Mouse (Mus musculus) urinary bladder, postnatal 10 days (tissue): ENCODE measurements around the gene Gm42878.
A peak's percentile ranks its signal among the peaks of the same experiment; 100 is the strongest.
"Not testable (repeated sequence)": the region's sequence is repeated elsewhere in the genome, so short reads cannot be mapped to it uniquely, and the experiment has no call there.

Experiments used
- DNase-seq: peaks from one replicate; pipeline ENCODE4 v3.0.0; 2022; ENCODE audit warnings: low spot score

The Gm42878 gene

DNA sequence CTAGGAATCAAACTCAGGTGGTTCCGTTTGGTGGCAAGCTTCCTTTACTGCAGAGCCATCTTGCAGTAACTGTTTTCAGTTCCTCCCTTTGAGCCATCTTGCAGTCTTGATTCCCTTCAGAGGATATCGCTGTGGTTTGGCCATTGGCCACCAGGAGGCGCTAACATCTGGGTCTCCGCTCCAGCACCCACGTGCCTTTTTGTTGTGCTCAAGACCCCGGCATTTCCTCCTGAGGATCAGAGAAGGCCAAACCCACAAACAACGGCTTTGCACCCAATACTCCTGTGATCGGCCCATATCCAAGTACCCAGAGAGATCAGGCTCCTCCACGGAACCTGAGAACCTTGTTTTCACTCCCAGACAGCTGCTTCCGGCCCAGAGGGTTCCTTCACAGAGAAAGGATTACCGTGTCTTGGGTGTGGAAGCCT lies 19.2 kb upstream of the Gm42878 start:
- peak; percentile 61 for DNase-seq

- no peak for DNase-seq
Measured at GRCm38 (mm10) chr5:121562436-121562835, 17.2 kb upstream of the Gm42878 start.

- no peak for DNase-seq
Measured at GRCm38 (mm10) chr5:121549196-121549595, 3.9 kb upstream of the Gm42878 start.

GRCm38 (mm10) chr5:121547084-121547483 lies 1.8 kb upstream of the Gm42878 start:
- DNase-seq = no peak

- DNase-seq = no peak
Measured at GRCm38 (mm10) chr5:121546530-121546895, 1.2 kb upstream of the Gm42878 start.

DNA sequence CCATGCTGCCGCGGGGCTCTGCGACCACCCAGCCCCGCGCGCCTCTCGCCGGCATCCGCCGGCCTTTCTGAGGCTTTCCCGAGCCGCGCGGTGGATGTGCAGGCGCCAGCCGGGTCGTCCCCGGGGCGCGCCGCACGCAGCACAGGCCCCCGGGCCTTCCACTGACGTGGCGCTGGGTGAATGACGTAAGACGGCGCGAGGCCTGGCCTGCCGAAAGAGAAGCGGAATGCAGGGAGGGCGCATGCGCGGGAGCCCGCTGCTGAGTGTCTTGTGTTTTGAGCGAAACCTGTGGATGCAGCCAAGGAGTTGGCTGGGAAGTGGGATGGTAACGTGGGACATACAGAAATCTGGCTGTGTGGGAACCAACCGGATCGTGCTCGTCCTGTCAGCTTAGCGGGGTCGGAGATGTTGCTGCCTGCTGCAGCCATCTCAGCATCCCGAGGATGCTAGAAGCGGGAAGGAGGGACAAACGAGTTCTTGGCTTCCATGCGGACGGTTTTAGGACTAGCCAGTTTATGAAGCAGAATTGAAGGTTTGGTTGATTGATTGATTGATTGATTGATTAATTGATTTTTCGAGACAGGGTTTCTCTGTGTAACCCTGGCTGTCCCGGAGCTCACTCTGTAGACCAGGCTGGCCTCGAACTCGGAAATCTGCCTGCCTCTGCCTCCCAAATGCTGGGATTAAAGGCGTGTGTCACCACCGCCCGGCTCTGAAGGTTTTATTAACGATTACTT lies 679 bp upstream of the Gm42878 start, which contains the start of gene Mapkapk5:
Mapkapk5 (minus strand) TSS at position 113 of the 737 bp plus-strand sequence.
- peak; percentile 94 for DNase-seq

DNA sequence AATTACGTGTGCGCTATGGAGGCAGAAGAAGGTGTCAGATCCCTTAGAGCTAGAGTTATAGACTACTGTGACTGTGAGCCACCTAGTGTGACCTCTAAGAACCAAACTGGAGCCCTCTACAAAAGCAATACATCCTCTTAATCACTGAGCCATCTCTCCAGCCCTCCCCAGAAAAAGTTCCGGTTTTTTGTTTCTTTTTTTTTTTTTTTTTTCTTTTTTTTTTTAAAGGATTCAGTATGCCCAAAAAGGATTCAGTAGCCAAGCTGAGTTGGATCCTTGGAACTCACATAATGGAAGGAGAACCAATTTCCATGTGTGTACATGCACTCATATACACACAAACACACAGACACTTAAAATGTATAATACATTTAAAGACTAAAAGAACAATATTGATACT lies 1.9 kb downstream of the Gm42878 start:
- DNase-seq = no peak

DNA sequence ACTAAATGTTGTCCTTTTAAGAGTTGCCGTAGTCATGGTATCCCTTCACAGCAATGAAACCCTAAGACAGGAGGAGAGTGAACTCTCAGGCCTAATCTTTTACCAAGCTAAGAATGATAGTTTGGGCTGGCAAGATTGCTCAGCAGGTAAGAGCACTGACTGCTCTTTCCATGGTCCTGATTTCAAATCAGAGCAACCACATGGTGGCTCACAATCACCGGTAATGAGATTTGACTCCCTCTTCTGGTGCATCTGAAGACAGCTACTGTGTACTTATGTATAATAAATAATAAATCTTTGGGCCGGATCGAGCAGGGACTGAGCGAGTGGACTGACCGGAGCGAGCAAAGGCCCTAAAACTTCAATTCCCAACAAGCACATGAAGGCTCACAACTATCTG lies 4.0 kb downstream of the Gm42878 start:
- no peak for DNase-seq

GRCm38 (mm10) chr5:121540066-121540465 lies 5.2 kb downstream of the Gm42878 start:
- no peak for DNase-seq

GRCm38 (mm10) chr5:121537588-121537987 lies 7.7 kb downstream of the Gm42878 start:
- DNase-seq = no peak

DNA sequence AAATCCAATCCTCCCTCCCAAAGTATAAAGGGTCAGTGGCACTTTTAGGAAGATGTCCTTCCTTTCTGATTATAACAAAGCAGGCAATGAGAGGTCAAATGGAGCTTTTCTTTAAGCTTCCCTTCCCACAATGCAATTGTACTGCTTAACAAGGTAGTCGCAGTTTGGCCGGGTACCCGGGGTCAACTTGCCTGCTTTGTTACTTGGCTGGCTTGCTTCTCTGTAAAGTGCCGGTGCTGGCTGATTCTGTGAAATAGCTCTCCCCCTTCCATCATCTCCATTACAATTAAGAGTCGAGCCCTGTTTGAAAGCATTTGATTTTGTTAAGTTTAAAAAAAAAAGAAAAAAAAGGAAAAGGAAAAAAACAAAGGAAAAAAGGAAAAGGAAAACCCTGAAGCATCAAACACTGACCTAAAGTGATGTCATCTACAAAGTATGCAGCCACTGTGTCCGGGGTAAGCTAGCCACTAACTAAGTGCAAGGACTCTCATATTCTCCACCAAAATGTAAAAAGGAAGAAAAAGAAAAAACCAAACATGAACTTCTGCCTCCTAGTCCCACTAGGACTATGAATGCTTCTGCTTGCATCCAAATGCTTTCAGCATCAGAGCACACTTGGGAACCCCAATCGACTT lies 8.2 kb downstream of the Gm42878 start:
- no peak for DNase-seq

DNA sequence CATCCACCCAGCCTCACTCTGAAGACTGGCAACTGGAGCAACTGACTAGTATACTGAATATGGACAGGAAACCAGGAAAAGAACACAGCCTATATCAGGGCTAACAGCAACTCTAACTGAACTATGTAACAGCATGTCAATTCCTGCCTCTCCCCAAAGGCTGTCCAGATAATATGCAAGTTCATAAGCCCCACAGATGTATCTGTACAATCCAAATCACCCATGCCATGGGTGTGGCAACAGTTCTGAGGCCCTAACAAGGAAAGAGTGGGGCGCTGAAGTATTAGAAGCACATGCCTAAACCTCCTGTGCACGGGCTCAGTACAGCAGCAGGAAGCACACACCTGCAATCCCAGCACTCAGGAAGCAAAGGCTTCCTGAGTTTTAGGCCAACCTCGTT lies 10.2 kb downstream of the Gm42878 start:
- no peak for DNase-seq

DNA sequence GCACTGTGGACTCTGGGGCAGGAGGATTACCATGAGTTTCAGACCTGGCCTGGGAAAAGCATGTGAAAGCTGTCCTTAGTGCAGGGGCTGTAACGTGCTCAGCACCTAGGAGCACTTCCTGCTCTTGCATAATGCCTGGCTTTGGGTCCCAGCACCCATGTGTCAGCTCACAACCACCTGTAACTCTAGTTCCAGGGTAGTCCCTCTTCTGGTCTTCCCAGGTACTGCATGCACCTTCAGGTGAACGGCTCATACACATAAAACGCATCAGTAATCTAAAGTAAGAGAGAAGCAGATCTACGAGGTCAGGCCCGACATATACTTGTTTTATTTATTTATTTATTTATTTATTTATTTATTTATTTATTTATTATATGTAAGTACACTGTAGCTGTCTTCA lies 10.8 kb downstream of the Gm42878 start:
- DNase-seq = no peak

GRCm38 (mm10) chr5:121526961-121527360 lies 18.3 kb downstream of the Gm42878 start:
- no peak for DNase-seq

DNA sequence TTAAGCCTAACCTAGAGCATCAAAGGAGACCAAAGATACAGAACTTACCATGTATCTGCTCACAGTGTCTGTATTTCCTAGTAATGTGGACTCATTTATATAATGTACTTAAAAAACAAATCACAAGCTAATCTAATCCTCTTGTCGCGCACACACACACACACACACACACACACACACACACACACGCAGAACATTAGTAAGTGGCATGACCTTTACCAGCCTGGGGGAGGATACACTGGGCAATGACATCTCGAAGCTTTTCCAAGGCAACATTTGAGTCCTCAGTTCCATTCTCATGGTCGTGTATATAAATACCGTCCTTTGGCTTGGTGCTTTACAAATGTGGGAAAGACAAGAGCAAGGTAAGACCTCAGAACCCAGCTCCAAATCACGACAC lies 18.8 kb downstream of the Gm42878 start:
- no peak for DNase-seq

DNA sequence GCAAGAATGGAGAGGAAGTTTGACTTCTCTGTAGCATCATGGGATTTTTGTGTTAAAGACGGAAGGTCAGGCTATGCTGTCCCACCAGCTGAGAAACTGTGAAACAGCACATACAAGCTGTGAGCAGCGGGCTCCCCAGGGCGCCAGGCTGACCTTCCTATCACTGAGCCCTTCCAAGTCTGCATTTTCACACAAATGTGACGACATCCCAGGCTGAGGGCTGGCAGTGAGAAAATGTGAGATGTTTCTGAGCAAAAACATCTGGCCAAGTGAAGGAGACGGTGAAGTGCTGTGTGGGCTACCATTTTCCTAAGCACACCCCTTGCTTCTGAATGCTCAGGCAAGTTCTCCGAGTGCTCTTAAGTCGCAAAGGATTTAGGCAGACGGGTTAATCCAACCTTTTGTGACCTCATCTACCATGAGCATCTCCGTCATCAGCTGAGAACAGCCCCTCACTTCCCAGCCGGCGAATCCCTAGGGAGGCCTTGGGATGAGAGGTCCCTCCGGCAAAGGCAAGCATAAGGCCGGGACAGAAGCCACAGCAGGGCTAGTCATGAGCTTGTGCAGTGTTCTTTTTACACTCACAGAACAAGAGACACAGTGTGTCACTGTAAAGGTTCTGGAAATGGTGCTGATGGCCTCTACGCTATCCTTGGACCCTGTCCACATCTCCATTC lies 19.4 kb downstream of the Gm42878 start:
- DNase-seq = no peak

GRCm38 (mm10) chr5:121519758-121520157 lies 25.5 kb downstream of the Gm42878 start:
- not testable (repeated sequence) for DNase-seq

DNA sequence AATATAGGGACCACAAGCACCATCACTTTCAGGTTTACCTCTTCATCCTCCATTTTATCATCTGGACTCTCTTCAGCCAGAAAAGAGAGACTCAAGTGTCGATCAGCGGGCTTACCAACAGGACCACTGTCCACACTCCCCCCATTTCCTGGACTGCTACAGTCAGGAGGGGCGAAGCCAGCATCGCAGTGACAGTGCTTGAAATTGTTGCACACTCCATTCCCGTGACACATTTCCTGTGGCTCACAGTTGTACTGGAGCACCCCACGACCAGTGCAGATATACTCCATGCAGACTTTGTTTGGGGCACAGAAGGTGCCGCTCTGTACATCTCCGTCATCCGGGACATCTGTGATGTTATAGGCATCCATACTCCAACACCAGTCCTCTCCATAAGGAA lies 26.3 kb downstream of the Gm42878 start:
- no peak for DNase-seq

- DNase-seq = no peak
Measured at GRCm38 (mm10) chr5:121510009-121510408, 35.3 kb downstream of the Gm42878 start.

DNA sequence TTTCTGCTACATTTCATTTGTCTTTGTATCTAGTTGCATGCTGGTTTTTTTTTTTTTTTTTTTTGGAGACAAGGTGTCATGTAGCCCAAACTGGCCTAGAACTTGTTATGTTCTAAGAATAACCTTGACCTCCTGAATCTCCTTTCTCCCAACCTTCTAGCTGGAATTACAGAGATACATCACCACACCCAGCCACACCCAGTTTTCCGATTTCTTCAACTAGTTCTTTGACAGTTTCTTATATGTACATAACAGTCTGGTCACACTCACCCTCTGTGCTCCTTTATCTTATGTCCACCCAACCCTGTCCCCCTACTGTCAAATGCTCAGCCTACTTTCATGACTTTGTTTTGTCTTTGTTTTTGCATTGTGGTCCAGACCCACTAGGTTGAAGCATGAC lies 38.4 kb downstream of the Gm42878 start:
- DNase-seq = no peak

DNA sequence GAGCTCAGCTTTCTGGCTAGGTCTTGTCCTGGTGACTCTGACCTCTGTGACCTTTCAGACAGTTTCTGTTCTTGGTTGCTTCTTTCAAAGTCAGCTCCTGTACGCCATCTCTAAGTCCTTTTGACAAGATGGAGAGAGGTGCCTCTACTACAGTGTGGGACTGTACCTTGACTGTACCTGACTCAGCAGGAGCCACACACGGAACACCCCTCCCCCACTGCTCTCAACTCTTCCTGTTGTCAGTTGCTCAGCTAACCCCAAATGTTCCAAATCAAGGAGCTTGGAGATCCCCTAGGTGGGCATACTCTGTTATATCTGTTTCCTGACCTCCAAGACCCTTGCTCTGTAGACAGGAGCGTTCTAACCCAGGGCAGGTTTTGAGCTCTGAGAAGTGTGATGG lies 42.1 kb downstream of the Gm42878 start, which contains the start of gene Adam1b:
Adam1b (minus strand) TSS at position 205 of the 400 bp plus-strand sequence.
- DNase-seq = no peak

DNA sequence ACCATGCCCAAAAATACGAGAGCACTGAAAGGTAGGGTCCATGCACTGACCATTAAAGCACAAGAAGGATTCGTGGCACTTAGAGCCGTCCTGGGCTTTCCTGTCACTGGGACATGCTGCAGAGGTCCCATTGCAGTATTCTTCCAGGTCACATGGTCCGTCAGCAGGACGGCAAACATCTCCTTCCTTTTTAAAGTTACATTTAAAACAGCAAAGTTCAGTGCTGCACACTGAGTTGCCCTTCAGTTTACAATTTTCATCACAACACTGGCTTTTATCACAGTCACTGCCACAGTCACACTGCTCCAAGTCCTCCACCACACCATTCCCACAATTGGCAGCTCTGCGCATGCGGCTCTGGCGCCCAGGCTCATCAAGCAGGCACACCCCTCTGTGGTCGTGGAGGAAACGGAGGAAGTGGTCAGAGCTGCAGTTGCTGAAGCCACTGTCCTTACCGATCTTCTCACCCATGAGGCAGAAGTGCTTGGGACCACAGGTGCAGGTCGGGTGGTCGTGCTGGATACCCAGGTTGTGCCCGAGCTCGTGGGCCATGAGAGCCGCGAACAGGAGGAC lies 43.8 kb downstream of the Gm42878 start:
- DNase-seq = not testable (repeated sequence)

- no peak for DNase-seq
Measured at GRCm38 (mm10) chr5:121500719-121501118, 44.6 kb downstream of the Gm42878 start.
